Mouse (Mus musculus) right cerebral cortex, adult 2 months (tissue): Measurements from ENCODE around the gene Nfkbib.

Experiments used
- DNase-seq, 2 experiments: peaks; one replicate each; pipeline ENCODE4 v3.0.0; 2021 to 2022; ENCODE audit warnings: low spot score in 2 of 2

Nfkbib gene

DNA sequence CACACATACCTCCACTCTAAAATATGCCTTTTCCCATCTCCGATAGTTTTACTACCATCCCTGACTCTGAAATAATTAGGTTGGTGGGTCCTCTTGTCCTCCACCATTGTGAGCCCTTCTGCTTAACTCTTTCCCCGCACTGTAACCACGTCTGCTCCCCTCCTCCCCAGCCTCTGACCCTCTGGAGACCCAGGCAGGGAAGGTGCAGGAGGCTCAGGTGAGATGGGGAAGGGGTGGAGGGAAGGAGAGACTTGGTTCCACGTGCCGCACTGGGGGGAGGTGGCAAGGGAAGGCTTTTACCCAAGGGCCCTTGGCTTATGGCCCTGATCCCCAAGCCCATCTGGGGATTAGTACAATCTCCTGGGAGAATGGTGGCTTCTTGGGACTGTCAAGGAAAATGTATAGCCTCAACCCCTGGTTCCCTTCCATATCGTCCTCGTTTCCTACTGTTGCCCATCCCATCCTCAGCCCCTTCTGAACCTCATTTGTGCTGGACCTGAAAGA is at the start of gene Nfkbib:
TSS of gene Nfkbib (minus strand) at position 51 of the 504 bp plus-strand sequence.
- DNase-seq: no peak

DNA sequence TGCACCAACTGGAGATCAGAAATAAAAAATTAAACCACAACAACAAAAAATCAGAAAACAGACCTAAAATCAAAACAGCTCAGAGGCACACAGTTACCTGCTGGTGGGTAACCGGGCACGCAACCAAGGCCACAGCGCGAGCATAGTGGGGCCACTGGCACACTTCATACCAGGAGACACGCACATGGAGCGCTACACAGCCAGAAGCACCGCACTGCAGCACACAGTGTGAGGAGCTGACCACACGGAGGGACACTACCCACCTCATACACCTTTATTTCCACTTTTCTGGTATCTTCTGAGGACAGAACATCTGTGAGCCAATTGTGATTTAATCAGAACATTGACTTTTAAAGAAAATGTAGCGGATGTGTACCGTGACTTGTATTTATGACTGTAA is 49.6 kb upstream of the Nfkbib start:
- no peak for DNase-seq

DNA sequence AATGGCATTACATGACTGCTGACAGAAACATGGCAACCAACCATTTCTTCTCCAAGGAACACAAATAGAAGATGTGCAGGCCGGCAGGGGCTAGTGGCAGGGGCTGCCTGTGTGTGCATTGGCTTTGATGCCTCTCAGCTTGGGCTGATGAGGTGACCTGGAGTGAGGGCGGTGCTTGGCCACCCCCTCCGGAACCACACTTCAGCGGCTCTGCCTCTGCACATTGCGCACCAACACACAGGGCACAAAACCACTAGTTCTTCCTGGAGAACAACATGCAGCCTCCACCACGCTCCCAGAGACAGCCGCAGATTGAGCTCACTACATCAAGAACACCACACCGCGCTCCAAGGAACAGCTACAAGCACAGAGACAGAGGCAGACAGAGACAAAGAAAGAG is 48.9 kb upstream of the Nfkbib start:
- no peak for DNase-seq

DNA sequence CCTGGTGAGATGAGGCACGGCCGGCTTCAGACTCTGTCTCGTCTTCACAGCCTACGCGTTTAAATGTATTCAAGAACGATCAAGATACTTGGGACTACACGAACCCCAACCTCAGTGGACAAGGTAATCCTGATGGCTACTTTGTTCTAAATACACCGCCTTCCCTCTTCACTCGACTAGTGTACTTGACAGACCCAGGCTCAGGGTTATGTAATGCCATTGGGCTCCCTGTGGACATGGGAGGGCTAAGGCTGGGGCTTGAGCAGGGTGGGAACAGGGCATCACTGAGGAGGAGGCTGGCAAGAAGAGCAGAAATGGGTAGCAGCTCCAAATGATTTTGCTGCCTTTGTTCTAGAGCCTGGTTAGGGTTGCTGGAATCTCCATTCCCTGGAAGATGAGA is 47.9 kb upstream of the Nfkbib start:
- no peak for DNase-seq

DNA sequence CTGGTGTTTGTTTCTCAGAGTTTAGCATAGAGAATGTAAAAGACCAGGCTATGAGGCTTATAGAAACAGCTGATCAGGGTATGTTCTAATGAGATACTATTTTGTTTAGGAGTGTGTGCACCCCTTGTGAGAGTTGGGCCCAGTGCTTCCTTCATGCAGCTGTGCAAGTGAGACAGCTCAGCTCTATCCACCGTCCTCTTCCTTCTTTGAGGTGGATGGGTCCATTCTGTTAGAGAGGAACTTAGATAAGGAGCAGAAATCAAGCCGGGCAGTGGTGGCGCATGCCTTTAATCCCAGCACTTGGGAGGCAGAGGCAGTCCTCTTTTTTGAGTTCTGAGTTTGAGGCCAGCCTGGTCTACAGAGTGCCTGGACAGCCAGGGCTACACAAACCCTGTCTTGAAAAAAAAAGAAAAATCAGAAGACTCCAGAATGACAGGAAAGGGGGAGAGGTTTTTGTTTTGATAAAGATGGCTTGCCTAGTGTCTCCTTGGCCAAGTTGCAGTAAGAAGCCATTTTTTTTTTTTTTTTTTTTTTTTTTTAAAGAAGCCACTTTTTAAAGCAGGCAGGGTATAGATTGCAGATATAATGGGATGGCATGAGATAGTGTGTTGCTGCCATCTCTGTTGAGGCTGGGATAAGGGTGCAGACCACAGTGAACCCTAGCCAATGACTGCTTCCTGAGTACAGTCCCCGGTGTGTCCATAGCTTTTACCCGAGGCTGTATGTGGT is 47.2 kb upstream of the Nfkbib start:
- DNase-seq: no peak

DNA sequence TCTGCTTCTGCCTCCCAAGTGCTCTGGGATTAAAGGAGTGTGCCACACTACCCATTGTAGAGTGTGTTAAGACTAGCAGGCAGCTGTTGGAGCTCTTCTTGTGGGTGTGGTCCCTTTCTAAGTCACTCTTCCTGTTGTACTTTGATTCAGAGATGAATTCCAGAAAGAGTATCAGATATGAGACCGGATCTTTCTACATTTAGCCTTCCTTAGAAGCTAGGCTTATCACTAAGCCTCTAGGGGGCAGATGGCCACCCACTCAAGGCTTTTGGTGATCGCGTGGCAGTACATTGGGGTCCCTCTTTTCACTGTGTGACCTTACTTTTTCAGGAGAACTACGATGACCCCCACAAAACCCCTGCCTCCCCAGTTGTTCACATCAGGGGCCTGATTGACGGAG is 45.6 kb upstream of the Nfkbib start:
- DNase-seq: no peak

DNA sequence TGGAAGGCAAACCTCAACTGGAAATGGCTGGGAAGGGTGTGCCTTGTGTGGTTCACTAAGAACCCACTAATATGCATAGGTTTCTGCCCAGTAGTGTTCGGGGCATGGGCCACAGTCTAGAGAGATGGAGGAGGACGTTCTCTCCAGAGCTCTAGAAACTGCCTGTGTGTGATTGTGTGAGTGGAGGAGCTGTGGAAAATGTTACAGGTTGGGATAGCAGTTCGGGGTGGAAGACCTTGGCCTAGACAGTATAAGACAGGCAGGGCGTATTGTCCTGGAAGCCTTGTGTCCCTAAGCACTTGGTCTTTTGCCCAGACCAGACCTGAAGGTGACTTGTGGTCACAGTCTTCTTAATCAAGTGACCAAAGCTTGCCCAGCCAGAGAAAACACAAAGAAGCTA is 45.1 kb upstream of the Nfkbib start:
- no peak for DNase-seq

DNA sequence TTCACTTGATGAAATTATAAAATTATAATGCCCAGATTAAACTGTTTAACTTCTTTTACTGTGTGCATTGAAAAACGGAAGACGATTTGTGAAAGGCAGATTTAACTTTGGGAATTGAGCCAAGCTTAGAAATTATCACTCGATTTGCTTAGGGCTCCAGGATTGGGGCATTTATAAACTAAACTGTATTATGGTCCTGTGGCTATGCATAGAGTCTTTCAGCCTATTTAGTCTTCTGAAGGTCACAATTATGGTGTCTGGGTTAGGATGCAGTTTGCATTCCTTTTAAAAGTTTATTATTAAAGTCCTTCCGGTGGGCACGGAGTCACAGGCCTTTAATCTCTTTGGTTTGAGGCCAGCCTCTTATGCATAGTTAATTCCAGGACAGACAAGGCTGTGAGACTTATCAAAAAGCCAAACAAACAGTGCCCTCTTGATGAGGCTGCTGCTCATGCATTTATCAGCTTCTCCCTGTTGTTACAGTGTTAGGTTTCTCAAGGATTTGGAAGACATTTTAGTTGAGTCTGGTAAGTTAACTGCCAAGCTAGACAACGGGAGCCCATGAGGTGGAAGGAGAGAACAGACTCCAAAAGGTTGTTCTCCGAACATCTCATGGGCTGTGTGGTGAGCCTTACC is 44.4 kb upstream of the Nfkbib start:
- no peak for DNase-seq

DNA sequence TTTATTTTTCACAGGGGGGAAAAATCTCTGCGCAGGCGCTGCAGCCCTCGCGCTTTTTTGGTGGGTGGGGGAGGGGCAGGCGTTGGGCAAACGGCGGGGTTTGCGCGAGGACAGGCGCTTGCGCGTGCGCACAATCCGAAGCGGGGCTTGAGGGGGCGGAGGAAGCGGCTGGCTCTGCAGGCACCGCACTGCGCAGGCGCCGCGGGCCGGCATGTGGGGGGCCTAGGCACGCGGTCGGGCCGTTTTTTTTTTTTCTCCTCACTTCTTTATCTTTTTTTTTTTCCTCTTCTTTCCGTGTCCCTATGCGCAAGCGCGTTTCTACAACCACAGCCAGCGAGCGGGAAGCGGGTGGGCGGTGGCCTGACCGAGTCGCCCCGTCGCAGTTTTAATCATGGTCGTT is 43.9 kb upstream of the Nfkbib start:
- peak; percentile 84 to 91 for DNase-seq

DNA sequence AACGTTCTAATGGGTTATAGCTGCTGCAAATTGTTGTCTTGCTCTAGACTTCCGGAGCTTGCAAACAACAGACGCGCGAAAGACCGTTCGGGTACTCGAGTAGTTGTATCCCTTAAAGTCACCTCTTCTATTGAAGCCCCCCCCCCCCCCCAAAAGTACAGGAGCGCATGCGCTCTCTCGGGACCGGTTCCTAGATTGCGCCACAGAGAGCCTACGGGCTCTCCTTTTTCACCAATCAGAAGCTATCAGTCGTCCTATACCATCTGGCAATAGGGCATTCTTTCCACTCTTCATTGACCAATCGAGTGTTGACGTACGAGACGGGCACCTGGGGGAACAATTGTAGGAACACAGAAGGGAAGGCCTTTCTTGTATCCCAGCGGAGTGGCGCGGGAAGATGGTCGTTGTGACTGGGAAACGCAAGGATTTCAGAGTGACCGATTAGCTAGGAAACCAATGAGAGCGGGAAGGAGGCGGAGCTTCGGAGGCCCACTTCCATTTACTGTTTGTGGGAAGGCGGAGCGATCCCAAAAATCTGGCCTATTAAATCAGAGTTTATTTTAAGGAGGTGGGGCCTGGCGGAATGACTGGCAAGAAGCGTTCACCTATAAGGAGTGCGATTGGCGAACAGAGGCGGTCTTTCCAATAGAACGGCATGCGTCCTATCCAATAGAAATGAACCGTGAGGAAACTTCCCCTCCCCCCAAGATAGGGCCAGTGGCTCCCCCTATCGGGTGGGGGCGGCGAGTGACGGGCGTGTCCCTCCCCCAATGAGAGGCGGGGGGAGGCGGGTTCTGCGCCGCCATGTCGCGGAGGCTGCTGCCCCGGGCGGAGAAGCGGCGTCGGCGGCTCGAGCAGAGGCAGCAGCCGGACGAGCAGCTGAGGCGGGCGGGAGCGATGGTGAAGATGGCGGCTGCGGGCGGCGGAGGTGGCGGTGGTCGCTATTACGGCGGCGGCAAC is 43.1 kb upstream of the Nfkbib start:
- DNase-seq: peak; percentile 99

DNA sequence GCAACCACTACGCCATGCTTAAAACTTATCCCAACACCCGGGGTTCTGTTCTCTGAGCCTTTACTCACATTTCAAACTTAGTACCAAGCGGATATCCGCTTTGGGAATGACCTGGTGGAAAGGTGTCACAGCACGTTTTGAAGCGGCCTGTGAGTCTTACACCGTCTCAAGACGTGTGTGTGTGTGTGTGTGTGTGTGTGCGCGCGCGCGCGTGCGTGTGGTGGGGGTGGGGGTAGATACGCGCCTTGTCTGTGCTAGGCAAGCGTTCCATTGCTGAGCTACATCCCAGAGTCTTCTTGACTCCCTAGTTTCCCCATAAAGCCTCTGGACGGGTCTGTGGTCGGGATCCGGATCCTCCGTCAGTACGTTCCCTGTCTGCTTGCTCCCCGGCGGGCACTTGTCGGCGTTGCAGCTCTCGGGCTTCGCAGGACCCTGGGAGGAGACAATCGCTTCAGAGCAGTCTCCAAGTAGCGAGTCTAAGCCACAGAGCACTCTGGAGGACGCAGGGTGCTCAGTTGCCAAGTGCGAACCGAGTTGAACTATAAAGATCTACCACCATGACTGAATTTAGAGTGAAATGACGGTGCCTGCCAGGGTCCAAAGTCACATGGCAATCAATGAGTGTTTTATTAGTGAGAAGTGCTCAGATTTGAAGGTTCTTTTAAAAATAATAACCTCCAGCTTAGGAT is 42.2 kb upstream of the Nfkbib start:
- peak in 1 of 2 experiments; percentile 62 for DNase-seq

DNA sequence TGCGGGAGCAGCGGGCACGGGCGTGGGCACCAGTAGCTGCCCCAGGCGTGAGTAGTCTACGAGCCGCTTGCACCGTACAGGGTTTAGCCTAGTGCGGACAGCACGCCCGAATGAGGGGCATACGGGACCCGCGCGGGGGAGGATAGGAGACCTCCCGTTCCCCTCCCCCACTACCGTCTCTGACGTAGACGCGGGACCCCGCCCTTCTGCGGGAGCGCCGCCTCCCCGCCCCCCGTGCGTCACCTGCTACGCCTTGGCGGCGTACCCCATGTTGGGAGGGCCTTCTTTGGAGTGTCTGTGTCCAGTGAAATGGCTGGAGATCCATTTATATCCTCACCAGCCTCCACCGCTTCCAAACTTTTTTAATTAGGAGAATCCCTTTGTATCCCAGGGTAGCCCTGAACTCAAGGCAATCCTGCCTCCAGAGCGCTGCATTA is 41.7 kb upstream of the Nfkbib start:
- DNase-seq: peak; percentile 95

DNA sequence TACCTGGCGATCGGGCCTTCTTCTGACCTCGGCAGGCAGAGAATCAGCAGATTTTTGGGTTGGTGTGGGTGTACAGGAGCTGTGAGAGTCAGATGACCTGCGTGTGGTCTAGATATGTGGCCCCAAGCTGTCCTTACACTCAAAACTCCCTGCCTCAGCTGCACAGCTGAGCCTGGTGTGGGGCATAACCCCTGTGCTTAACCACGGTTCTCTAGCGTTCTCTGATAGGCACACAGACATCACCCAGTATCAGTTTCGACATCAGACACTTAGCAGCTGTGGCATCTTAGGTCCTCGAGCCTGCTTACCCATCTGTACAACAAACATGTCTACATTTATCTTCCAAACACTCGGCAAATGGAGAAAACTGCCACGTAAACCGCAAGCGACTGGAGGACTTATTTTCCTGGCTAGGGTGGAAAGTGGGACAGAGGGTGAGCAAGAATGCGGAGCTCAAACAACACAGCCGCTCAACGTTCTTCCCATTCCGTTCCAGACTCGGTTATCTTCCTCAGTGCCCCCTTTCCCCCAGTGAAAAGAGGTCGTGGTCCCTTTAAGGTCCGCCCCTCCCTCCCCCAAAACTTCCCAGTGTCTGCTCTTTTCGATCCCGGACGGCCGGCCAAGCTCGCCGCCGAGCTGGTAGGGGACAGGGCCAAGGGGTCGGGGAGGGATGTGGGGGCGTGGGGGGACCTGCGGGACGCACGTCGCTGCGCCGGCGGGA is 41.1 kb upstream of the Nfkbib start, which contains the start of gene Hnrnpl:
TSS of gene Hnrnpl (plus strand) at position 321 of the 721 bp plus-strand sequence.
- peak; percentile 52 to 53 for DNase-seq

DNA sequence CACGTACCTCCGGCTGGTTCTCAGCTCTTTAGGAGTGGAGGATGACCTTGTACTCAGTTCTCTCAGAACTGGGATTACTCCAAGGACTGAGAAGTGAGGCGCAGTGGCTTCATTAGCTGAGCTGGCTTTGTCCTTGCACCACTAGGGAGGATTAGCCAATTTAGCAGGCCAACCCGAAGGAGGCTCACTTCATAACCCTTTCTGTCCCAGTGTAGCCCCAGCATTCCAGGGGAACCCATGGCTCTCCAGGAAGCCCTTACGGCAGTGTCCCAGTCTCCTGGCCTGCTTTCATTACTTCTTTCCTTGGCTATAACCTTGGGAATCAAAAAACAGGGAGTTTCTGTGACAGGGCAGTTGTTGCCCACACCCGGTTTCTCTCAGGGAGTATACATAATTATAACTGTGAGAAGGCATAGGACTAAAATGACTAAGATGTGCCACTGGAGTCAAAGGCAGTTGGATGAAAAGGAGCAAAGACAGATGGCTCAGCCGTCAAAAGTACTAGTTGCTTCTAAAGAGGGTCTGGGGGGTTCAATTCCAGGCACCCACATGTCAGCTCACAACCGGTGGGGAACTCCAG is 40.4 kb upstream of the Nfkbib start:
- DNase-seq: no peak

DNA sequence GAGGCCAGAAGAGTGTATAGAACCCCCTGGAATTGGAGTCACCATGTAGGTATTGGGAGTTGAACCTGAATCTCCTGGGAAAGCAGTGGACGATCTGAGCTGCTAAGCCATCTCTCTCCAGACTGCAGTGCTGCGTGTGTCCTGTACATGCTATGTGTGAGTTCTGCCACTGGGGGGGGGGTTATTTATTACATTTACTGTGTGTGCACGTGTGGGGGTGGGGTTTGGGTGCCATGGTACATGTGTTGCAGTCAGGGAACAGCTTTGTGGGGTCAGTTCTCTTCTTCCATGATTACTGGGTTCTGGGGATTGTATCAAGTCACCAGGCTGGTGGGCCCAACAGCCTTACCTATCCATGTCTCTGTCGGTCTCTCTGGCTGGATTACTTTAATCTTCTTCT is 39.6 kb upstream of the Nfkbib start:
- no peak for DNase-seq

DNA sequence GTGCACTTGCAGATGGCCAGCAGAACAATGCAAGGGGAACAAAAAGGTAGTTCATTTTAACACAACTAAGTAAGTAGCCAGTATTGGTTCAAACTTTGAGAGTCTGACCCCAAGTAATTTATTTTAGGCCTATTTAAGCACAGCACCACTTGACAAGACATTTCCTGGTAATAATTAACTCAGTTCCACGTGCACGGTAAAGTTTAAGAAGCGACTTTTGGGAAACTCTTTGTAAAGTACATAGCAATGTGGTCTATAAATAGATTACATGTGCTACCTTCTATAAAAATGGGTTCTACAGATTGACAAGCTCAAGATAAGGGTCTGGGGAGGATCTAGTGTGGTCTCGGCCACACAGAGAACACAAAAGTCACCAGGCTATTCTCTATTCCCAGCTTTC is 36.4 kb upstream of the Nfkbib start:
- no peak for DNase-seq

DNA sequence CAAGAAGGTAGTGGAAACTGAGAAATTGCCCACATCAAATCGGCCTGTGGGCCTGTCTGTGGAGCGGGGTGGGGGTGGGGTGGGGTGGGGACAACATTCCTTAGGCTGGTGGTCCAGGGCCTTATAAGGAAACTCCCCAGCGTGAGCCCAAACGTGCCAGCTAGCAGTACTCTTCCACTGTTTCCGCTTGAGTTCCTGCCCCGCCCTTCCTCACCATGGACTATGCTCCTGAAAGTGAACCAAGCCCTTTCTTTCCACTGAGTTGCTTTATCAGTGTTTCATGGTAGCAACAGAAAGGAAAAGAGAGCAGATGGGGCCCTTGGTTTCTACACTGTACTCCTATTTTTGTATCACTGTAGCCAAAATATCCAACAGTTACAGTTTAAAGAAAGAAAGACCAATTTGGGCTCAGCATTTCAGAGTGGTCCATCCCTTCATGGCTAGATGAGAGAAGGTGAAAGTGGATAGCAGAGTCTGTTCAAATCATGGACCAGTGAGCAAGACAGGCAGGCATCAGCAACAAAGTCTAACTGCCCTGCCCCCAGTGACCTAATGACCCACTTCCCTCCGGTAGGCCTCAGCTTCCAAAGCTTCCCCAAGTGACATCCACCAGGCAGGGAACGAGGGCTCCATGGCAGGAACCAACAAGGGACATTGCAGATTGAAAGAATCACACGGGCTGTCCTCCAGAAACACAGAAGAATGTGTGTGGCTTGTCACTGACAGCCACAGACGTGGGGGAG is 35.7 kb upstream of the Nfkbib start:
- no peak for DNase-seq

DNA sequence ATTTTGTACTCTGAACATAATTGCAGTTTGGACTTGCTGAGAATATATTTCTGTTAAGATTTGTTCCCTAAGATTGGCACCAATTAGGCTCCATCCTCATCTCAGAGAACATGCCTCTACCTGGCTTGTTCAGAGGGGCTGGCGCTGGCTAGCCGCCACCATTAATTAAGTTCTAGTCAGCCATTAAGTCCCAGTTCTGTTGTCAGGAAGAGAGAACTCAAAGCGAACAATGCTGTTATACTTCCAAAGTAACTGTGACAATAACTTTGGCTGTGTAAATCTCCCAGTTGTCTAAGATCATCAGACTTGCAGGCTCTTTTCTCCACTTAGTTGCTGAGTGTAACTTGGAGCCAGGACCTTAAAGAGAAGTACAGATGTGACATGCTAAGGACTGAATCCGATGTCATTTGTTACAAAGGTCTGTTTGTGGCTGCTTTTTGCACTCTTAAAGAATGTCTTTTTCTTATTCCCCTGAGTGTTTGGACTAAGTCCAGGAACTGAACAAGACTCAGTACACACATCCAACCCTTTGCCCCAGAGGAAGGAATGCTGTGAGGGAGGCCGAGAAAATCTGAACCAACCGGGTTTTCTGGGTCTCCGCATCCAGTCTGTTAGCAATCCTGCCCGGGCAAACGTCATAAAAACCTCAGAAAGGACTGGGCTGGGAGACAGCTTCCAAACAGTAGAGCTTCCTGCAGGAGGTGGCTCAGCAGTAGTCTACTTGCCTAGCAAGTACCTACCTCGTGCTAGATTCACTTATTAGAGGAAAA is 34.8 kb upstream of the Nfkbib start:
- no peak for DNase-seq

DNA sequence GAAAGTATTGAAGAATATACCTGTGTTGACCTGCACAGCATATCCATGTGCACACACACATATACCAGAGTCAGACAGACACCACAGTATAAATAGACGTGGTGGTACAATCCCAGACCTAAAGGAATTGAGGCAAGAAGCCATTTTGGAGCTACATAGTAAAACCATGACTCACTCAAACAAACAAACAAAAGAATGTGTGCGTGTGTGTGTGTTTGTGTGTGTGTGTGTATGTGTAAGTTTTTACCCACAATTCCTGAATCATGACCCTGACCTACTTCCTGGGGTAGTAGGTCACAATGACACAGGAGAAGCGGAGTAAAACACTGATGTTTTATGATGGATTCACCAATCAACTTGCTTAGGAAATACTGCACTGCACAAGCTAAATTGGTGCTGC is 34.1 kb upstream of the Nfkbib start:
- DNase-seq: no peak
